Comparison of ENCODE assay signal across 8 mouse cellular contexts in genomic region chr15:85658101-85658885, GRCm38 (mm10).
DNase-seq lines count a peak whose midpoint lies in the region; TF ChIP-seq lines count a peak whose summit lies in the region.

No protein-coding gene starts in this region.

- peaks cover 10% of the 10 kb centered on the region for H3K79me2 ChIP-seq in heart, adult 2 months (replicated peaks; ENCODE audit: control insufficient read depth, insufficient read depth, low read length)
- peaks cover 16% of the 10 kb centered on the region; the same call in 1 of the 2 replicates for H3K79me2 ChIP-seq in liver, adult 2 months (ENCODE audit: control insufficient read depth, insufficient read depth, low read length)

- intact Hi-C loops in heart, adult 2 months (cut with DNase I), result loop anchor here (10.0 kb wide), 1 partner anchor 47 kb away; no protein-coding TSS in a partner anchor

- no peaks in the 10 kb centered on the region for H3K27me3 ChIP-seq in heart, adult 2 months (ENCODE audit: control insufficient read depth, insufficient read depth, low read length)
- H3K27me3 ChIP-seq in liver, adult 2 months (ENCODE audit: control insufficient read depth, insufficient read depth, low read length), result no peaks in the 10 kb centered on the region

- WGBS in heart, adult 2 months, result 35% methylated on average over 14 of the region's 14 CpGs
- 57% methylated on average over 14 of the region's 14 CpGs for WGBS in liver, adult 2 months

- peak overlapping the region; percentile 100 for H3K27ac ChIP-seq in heart, adult 2 months
- peak overlapping the region; percentile 45 for H3K27ac ChIP-seq in liver, adult 2 months (replicated peaks; ENCODE audit: insufficient read depth, low read depth, low read length)

- DNase-seq in heart, adult 2 months, result peak; percentile 57 to 72
- no peak for DNase-seq in heart, postnatal 4 days
- DNase-seq in liver, adult 2 months (ENCODE audit: extremely low read depth, low read depth, low spot score), result no peak
- DNase-seq in liver (no peak), NIH3T3 (ENCODE audit: low read depth) (peak; percentile 39)
- DNase-seq in cerebellum, postnatal 14 days, result peak; percentile 62 to 71
- DNase-seq in ovary, postnatal 10 days (ENCODE audit: low spot score), result no peak
- no peak for DNase-seq in left cerebral cortex, adult 11 months (ENCODE audit: low spot score)

- peaks cover 7% of the 10 kb centered on the region for H3K36me3 ChIP-seq in heart, adult 2 months (ENCODE audit: control insufficient read depth, insufficient read depth, low read length)
- no peaks in the 10 kb centered on the region for H3K36me3 ChIP-seq in liver, adult 2 months (ENCODE audit: control insufficient read depth, insufficient read depth, low read length)

- peak overlapping the region; percentile 46 for H3K4me3 ChIP-seq in heart, adult 2 months
- no peak overlapping the region for H3K4me3 ChIP-seq in liver, adult 2 months (ENCODE audit: insufficient read depth, low read depth, low read length)

- no peak for TF ChIP-seq CTCF in heart, adult 2 months (IDR thresholded peaks at IDR 0.05)
- no peak for TF ChIP-seq CTCF in liver, adult 2 months (IDR thresholded peaks at IDR 0.05; ENCODE audit: low read depth, low read length)

- no peak for TF ChIP-seq EP300 in heart, adult 2 months (IDR thresholded peaks at IDR 0.05; ENCODE audit: insufficient read depth, low read depth, low read length)

- H3K9ac ChIP-seq in heart, adult 2 months (ENCODE audit: low read depth, low read length), result peak overlapping the region; percentile 70
- H3K9ac ChIP-seq in liver, adult 2 months (ENCODE audit: low read depth, low read length), result peak overlapping the region; percentile 44; the same call in 1 of the 2 replicates

- no peak for TF ChIP-seq POLR2A in heart, adult 2 months (IDR thresholded peaks at IDR 0.05; ENCODE audit: insufficient read depth, low read depth, low read length)
- no peak for TF ChIP-seq POLR2A in liver, adult 2 months (IDR thresholded peaks at IDR 0.05; ENCODE audit: extremely low read depth, insufficient read depth, low read length)

- peaks cover 21% of the 10 kb centered on the region for H3K4me1 ChIP-seq in heart, adult 2 months (ENCODE audit: control insufficient read depth, insufficient read depth, low read length)
- H3K4me1 ChIP-seq in liver, adult 2 months (ENCODE audit: control insufficient read depth, insufficient read depth, low read length), result peaks cover 22% of the 10 kb centered on the region

Comparison
In these comparisons a context has a peak if more than half of its experiments do, and no peak if none do; other contexts are left out.
1. DNase-seq: peak in heart, adult 2 months (2 of 2), NIH3T3 (single experiment) and cerebellum, postnatal 14 days (2 of 2); none in heart, postnatal 4 days (single experiment), liver, adult 2 months (single experiment), liver (single experiment), ovary, postnatal 10 days (single experiment) and left cerebral cortex, adult 11 months (single experiment).